ENCODE assay signal across 15 mouse cellular contexts in genomic region chr3:52396121-52396731, GRCm38 (mm10).
DNase-seq lines count a peak whose midpoint lies in the region; ATAC-seq and TF ChIP-seq lines count a peak whose summit lies in the region.
"Had no signal": no experiment of that assay in that cellular context is flagged by ENCODE, and none has a peak within 500 bp of the region (broad histone marks: within the 10 kb centered on the region; RNA-seq: fewer than 3 reads in every experiment).

No protein-coding gene starts in this region.

- DNase-seq in lung, postnatal 36 days = peak; percentile 42
- no peak for DNase-seq in lung, adult 2 months
- DNase-seq in spleen, postnatal 4 days (ENCODE audit: low spot score in 2 of 2) = peak; percentile 58 to 70
- no peak for DNase-seq in right cerebral cortex, adult 18-20 months
- DNase-seq in adrenal gland, postnatal 10 days = no peak
- DNase-seq: adrenal gland, postnatal 25 days; kidney, adult 18-20 months had no signal

- ATAC-seq in monocyte, adult 5-6 weeks (replicated peaks; ENCODE audit: insufficient number of reproducible peaks, low FRiP score, low TSS enrichment, poor library complexity, severe bottlenecking) = peak; percentile 56
- ATAC-seq in kidney, embryonic 16.5 days (ENCODE audit: low FRiP score, low TSS enrichment) = no peak

- H3K27ac ChIP-seq in kidney, embryonic 16.5 days (ENCODE audit: low read length) = no peak overlapping the region
- H3K27ac ChIP-seq: hindbrain, embryonic 10.5 days; left cerebral cortex, adult 2 months; midbrain, embryonic 12.5 days; neural tube, embryonic 13.5 days; stomach, postnatal 0 days had no signal

- no peak overlapping the region for H3K9ac ChIP-seq in kidney, embryonic 16.5 days (replicated peaks; ENCODE audit: low read length)
- H3K9ac ChIP-seq: midbrain, embryonic 12.5 days; neural tube, embryonic 13.5 days had no signal

- H3K4me1 ChIP-seq in lung, adult 2 months (ENCODE audit: control insufficient read depth, insufficient read depth, low read length) = peaks cover 5% of the 10 kb centered on the region; the same call in 1 of the 2 replicates
- peaks cover 19% of the 10 kb centered on the region for H3K4me1 ChIP-seq in kidney, embryonic 16.5 days (ENCODE audit: insufficient read depth, low read length)

- no peak overlapping the region for H3K4me2 ChIP-seq in kidney, embryonic 16.5 days (replicated peaks; ENCODE audit: low read depth, low read length)
- H3K4me2 ChIP-seq: heart, embryonic 11.5 days; midbrain, embryonic 12.5 days; neural tube, embryonic 13.5 days had no signal

- WGBS in lung, adult 2 months = 82% methylated on average over 13 of the region's 13 CpGs
- 90% methylated on average over 13 of the region's 13 CpGs for WGBS in kidney, embryonic 16.5 days

- TF ChIP-seq CTCF in lung, adult 2 months (IDR thresholded peaks at IDR 0.05; ENCODE audit: insufficient read depth, low read length) = no peak

- no peaks in the 10 kb centered on the region for H3K27me3 ChIP-seq in kidney, embryonic 16.5 days (ENCODE audit: insufficient read depth, low read length)

- H3K36me3 ChIP-seq in kidney, embryonic 16.5 days (ENCODE audit: insufficient read depth, low read length) = no peaks in the 10 kb centered on the region
- H3K36me3 ChIP-seq: hindbrain, embryonic 10.5 days; midbrain, embryonic 12.5 days; neural tube, embryonic 13.5 days had no signal

- TF ChIP-seq POLR2A in lung, adult 2 months (IDR thresholded peaks at IDR 0.05; ENCODE audit: borderline replicate concordance, extremely low read depth, low read depth, low read length) = no peak

- no peaks in the 10 kb centered on the region for H3K9me3 ChIP-seq in kidney, embryonic 16.5 days (ENCODE audit: low read length)
- H3K9me3 ChIP-seq: hindbrain, embryonic 10.5 days; midbrain, embryonic 12.5 days; neural tube, embryonic 13.5 days had no signal

- no peak overlapping the region for H3K4me3 ChIP-seq in lung, adult 2 months (replicated peaks; ENCODE audit: extremely low read depth, low read depth, low read length)
- H3K4me3 ChIP-seq in kidney, embryonic 16.5 days (ENCODE audit: low read length) = no peak overlapping the region
- H3K4me3 ChIP-seq: hindbrain, embryonic 10.5 days; left cerebral cortex, adult 2 months; midbrain, embryonic 12.5 days; neural tube, embryonic 13.5 days had no signal

Comparison
In these comparisons a context has a peak if more than half of its experiments do, and no peak if none do; other contexts are left out.
1. DNase-seq: peak in lung, postnatal 36 days (single experiment) and spleen, postnatal 4 days (2 of 2); none in lung, adult 2 months (single experiment), right cerebral cortex, adult 18-20 months (single experiment) and adrenal gland, postnatal 10 days (single experiment).